In the genomic region with DNA sequence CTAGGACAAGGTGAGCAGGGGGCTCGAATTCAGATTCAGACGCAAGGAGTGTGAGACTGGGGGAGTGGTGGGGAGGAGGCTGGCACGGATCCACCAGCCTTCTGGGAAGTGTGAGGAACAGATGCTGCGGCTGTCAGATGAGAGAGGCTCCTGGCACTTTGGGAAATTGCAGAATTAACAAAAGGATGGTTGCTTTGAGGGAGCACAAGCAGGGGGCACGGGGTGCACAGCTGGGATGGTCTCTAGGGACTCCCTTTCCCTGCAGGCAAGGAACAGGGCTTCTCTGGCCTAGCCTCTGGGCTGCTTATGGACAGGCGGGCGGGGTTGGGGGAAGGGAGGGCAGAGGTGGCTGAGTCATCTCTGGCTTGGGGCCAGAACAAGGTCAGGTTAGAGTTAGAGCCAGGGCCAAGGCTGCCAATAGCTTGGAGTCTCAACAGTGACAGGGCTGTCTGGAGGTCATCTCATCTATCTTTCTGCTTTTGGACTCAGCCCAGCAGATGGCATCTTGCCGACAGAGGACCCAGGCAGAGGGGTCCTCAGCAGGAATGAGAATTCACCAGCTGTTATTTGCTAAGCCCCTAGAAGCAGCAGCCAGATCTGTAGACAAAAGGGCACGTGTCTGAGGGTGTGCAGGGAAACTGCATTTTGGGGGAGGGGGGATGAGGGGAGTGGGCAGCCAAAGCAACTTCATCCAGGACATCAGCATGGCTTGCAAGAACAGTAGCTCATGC, we compare ENCODE assay signal across 8 mouse cellular contexts. TPM values are rescaled to one million over a fixed set of nuclear protein-coding genes. Genes with fewer than 3 reads are reported as not detected.
DNase-seq lines count a peak whose midpoint lies in the region; ATAC-seq and TF ChIP-seq lines count a peak whose summit lies in the region.
"Had no signal": no experiment of that assay in that cellular context is flagged by ENCODE, and none has a peak within 500 bp of the region (broad histone marks: within the 10 kb centered on the region; RNA-seq: fewer than 3 reads in every experiment).

No protein-coding gene starts in this region.

- H3K9ac ChIP-seq in MEL (ENCODE audit: control insufficient read depth, low read depth, low read length, poor library complexity, severe bottlenecking), result no peak overlapping the region
- no peak overlapping the region for H3K9ac ChIP-seq in forebrain, embryonic 13.5 days
- no peak overlapping the region for H3K9ac ChIP-seq in hindbrain, embryonic 11.5 days (ENCODE audit: low read depth, low read length)
- H3K9ac ChIP-seq in limb, embryonic 14.5 days (ENCODE audit: low read depth, low read length, severe bottlenecking), result no peak overlapping the region
- H3K9ac ChIP-seq in neural tube, embryonic 12.5 days, result no peak overlapping the region; the same call in 1 of the 2 replicates

- H3K4me1 ChIP-seq in MEL (ENCODE audit: control insufficient read depth in 1 of 2, insufficient read depth in 2 of 2, low read length in 2 of 2), result peaks cover 0 to 12% of the 10 kb centered on the region in 2 experiments; a peak in 2 of 4 replicates
- peaks cover 56% of the 10 kb centered on the region for H3K4me1 ChIP-seq in forebrain, embryonic 13.5 days
- H3K4me1 ChIP-seq in hindbrain, embryonic 11.5 days (replicated peaks; ENCODE audit: control insufficient read depth, insufficient read depth, low read length), result peaks cover 25% of the 10 kb centered on the region
- peaks cover 8% of the 10 kb centered on the region; the same call in 1 of the 2 replicates for H3K4me1 ChIP-seq in limb, embryonic 14.5 days (ENCODE audit: control insufficient read depth, insufficient read depth, low read length)
- H3K4me1 ChIP-seq in neural tube, embryonic 12.5 days, result peaks cover 50% of the 10 kb centered on the region

- ATAC-seq in forebrain, embryonic 13.5 days, result peak; percentile 74
- peak; percentile 66 for ATAC-seq in hindbrain, embryonic 11.5 days (ENCODE audit: low FRiP score)
- ATAC-seq in limb, embryonic 14.5 days (ENCODE audit: low FRiP score, low read depth), result peak; percentile 67; the same call in 1 of the 2 replicates
- ATAC-seq in neural tube, embryonic 12.5 days (ENCODE audit: low FRiP score, low read depth), result peak; percentile 69

- no peak overlapping the region for H3K27ac ChIP-seq in MEL (ENCODE audit: control insufficient read depth, low read depth, low read length)
- peak overlapping the region; percentile 93 for H3K27ac ChIP-seq in forebrain, embryonic 13.5 days
- H3K27ac ChIP-seq in hindbrain, embryonic 11.5 days (ENCODE audit: low read depth, low read length), result peak overlapping the region; percentile 90
- no peak overlapping the region for H3K27ac ChIP-seq in limb, embryonic 14.5 days (replicated peaks; ENCODE audit: low read depth, low read length)
- peak overlapping the region; percentile 51; the same call in 1 of the 2 replicates for H3K27ac ChIP-seq in neural tube, embryonic 12.5 days

- DNase-seq in MEL (ENCODE audit: low read depth, low spot score), result peak; percentile 17
- DNase-seq in adrenal gland, postnatal 25 days, result peak; percentile 86
- peak; percentile 71 for DNase-seq in hindbrain, embryonic 11.5 days (ENCODE audit: low spot score)
- peak; percentile 37 for DNase-seq in limb, embryonic 14.5 days (ENCODE audit: low spot score)
- DNase-seq in thymus, postnatal 4 days, result no peak

- no peaks in the 10 kb centered on the region for H3K9me3 ChIP-seq in MEL (replicated peaks; ENCODE audit: insufficient read depth, low read length)
- H3K9me3 ChIP-seq in forebrain, embryonic 13.5 days (replicated peaks), result no peaks in the 10 kb centered on the region
- H3K9me3 ChIP-seq in hindbrain, embryonic 11.5 days (ENCODE audit: control insufficient read depth, low read length), result no peaks in the 10 kb centered on the region
- H3K9me3 ChIP-seq in limb, embryonic 14.5 days (ENCODE audit: control insufficient read depth, low read length), result no peaks in the 10 kb centered on the region
- no peaks in the 10 kb centered on the region for H3K9me3 ChIP-seq in neural tube, embryonic 12.5 days

- 20% methylated on average over 8 of the region's 9 CpGs for WGBS in forebrain, embryonic 13.5 days
- 20% methylated on average over 9 of the region's 9 CpGs for WGBS in hindbrain, embryonic 11.5 days
- 24% methylated on average over 9 of the region's 9 CpGs for WGBS in limb, embryonic 14.5 days
- WGBS in neural tube, embryonic 12.5 days, result 23% methylated on average over 9 of the region's 9 CpGs

- TF ChIP-seq POLR2A in MEL (IDR thresholded peaks at IDR 0.05; ENCODE audit: control insufficient read depth in 1 of 2, insufficient read depth in 1 of 2, low read depth in 1 of 2, low read length in 2 of 2, poor library complexity in 1 of 2), result no peak
- no peak for TF ChIP-seq POLR2A in limb, embryonic 14.5 days (IDR thresholded peaks at IDR 0.05; ENCODE audit: borderline replicate concordance, extremely low read depth, insufficient read depth, insufficient read length)

- no peak for TF ChIP-seq CTCF in MEL (IDR thresholded peaks at IDR 0.05 in 2 of 3, conservative IDR thresholded peaks at IDR 0.05 in 1 of 3; ENCODE audit: control insufficient read depth in 1 of 3, insufficient read depth in 1 of 3, low read depth in 2 of 3, low read length in 3 of 3, poor library complexity in 1 of 3, severe bottlenecking in 1 of 3)

- H3K36me3 ChIP-seq in MEL (ENCODE audit: control insufficient read depth in 1 of 2, insufficient read depth in 2 of 2, low read length in 2 of 2), result peaks cover 0 to 4% of the 10 kb centered on the region in 2 experiments; a peak in 2 of 4 replicates
- H3K36me3 ChIP-seq in forebrain, embryonic 13.5 days (ENCODE audit: poor library complexity, severe bottlenecking), result no peaks in the 10 kb centered on the region
- no peaks in the 10 kb centered on the region for H3K36me3 ChIP-seq in hindbrain, embryonic 11.5 days (ENCODE audit: control insufficient read depth, insufficient read depth, low read length)
- no peaks in the 10 kb centered on the region for H3K36me3 ChIP-seq in limb, embryonic 14.5 days (ENCODE audit: control insufficient read depth, insufficient read depth, low read length)
- no peaks in the 10 kb centered on the region for H3K36me3 ChIP-seq in neural tube, embryonic 12.5 days

- no peak overlapping the region for H3K4me3 ChIP-seq in MEL (ENCODE audit: control insufficient read depth in 1 of 2, insufficient read depth in 1 of 2, low read depth in 2 of 2, low read length in 2 of 2)
- H3K4me3 ChIP-seq in forebrain, embryonic 13.5 days, result no peak overlapping the region
- no peak overlapping the region for H3K4me3 ChIP-seq in hindbrain, embryonic 11.5 days (ENCODE audit: low read depth, low read length)
- no peak overlapping the region for H3K4me3 ChIP-seq in limb, embryonic 14.5 days (replicated peaks; ENCODE audit: low read length)
- no peak overlapping the region for H3K4me3 ChIP-seq in neural tube, embryonic 12.5 days

- no peaks in the 10 kb centered on the region for H3K79me2 ChIP-seq in MEL (ENCODE audit: control insufficient read depth, insufficient read depth, low read length, poor library complexity)

- TF ChIP-seq EP300 in MEL (IDR thresholded peaks at IDR 0.05; ENCODE audit: low read depth in 1 of 2, low read length in 2 of 2), result no peak

- no peak for TF ChIP-seq RAD21 in MEL (IDR thresholded peaks at IDR 0.05; ENCODE audit: low read depth, low read length)

- H3K27me3 ChIP-seq in MEL (ENCODE audit: control insufficient read depth in 1 of 2, insufficient read depth in 2 of 2, low read length in 2 of 2), result peaks cover 6 to 10% of the 10 kb centered on the region in 2 experiments
- no peaks in the 10 kb centered on the region for H3K27me3 ChIP-seq in forebrain, embryonic 13.5 days
- H3K27me3 ChIP-seq in hindbrain, embryonic 11.5 days (ENCODE audit: control insufficient read depth, insufficient read depth, low read length), result no peaks in the 10 kb centered on the region
- H3K27me3 ChIP-seq in limb, embryonic 14.5 days (ENCODE audit: control insufficient read depth, insufficient read depth, low read length), result no peaks in the 10 kb centered on the region
- H3K27me3 ChIP-seq in neural tube, embryonic 12.5 days (replicated peaks), result no peaks in the 10 kb centered on the region

- peak overlapping the region; percentile 12; the same call in 1 of the 2 replicates for H3K4me2 ChIP-seq in forebrain, embryonic 13.5 days
- H3K4me2 ChIP-seq in hindbrain, embryonic 11.5 days (replicated peaks; ENCODE audit: low read depth, low read length), result no peak overlapping the region
- no peak overlapping the region for H3K4me2 ChIP-seq in limb, embryonic 14.5 days (replicated peaks; ENCODE audit: low read depth, low read length, severe bottlenecking)
- H3K4me2 ChIP-seq in neural tube, embryonic 12.5 days (replicated peaks), result 0 out of 2 replicates have a peak overlapping the region, but pooled peaks have one; percentile 14

TF ChIP-seq in MEL, 35 proteins besides CTCF, POLR2A, EP300 and RAD21 (continues in another document):
- TF ChIP-seq UBTF (IDR thresholded peaks at IDR 0.05; ENCODE audit: borderline replicate concordance, insufficient read depth, low read depth, low read length) (no peak), MAFK (IDR thresholded peaks at IDR 0.05; ENCODE audit: borderline replicate concordance, low read depth, low read length) (no peak), RCOR1 (IDR thresholded peaks at IDR 0.05; ENCODE audit: low read depth, low read length) (no peak), ZKSCAN1 (IDR thresholded peaks at IDR 0.05; ENCODE audit: low read depth, low read length) (no peak), MAX (IDR thresholded peaks at IDR 0.05; ENCODE audit: low read length) (no peak), E2F4 (IDR thresholded peaks at IDR 0.05; ENCODE audit: borderline replicate concordance, low read depth, low read length) (no peak)

RNA-seq across cellular contexts. Expression of a gene that starts 15.0 kb away (rescaled TPM):
- not detected in 2 replicates for total RNA-seq in MEL (2012; rRNA removed)
- not detected for polyA plus RNA-seq in MEL (2012; ENCODE audit: insufficient read depth in 1 of 2, insufficient read length in 2 of 2, low read depth in 1 of 2, low replicate concordance in 2 of 2, missing spikeins in 1 of 2)
- total RNA-seq in adrenal gland, postnatal 25 days (2021), result not detected in 2 replicates
- polyA plus RNA-seq in forebrain, embryonic 13.5 days (2015; fragmentation: Nextera tagmentation; extraction: Ambion mirVana), result 53.6 and 68.9 TPM in 2 replicates
- polyA plus RNA-seq in hindbrain, embryonic 11.5 days (2014; fragmentation: Nextera tagmentation; extraction: Ambion mirVana), result 45.9 and 68.9 TPM in 2 replicates
- polyA plus RNA-seq in limb, embryonic 14.5 days (2012; rRNA removed), result 1.1 TPM in 2 replicates
- 0.84 and 1.2 TPM in 2 replicates for polyA plus RNA-seq in limb, embryonic 14.5 days (2014; fragmentation: Nextera tagmentation; extraction: Ambion mirVana)
- 82.3 and 104 TPM in 2 replicates for polyA plus RNA-seq in neural tube, embryonic 12.5 days (2016; fragmentation: Nextera tagmentation; extraction: Ambion mirVana)
- total RNA-seq: common myeloid progenitor, adult 5-6 weeks had no signal

RNA-seq across cellular contexts. Expression of a gene that starts 52.0 kb away (rescaled TPM):
- 2.6 and 2.9 TPM in 2 replicates for total RNA-seq in MEL (2012; rRNA removed)
- polyA plus RNA-seq in MEL (2012; ENCODE audit: insufficient read depth in 1 of 2, insufficient read length in 2 of 2, low read depth in 1 of 2, low replicate concordance in 2 of 2, missing spikeins in 1 of 2), result 1 to 10 TPM in 1 of 2 experiments, not detected in 1; 5.4 TPM
- 3.9 and 5.3 TPM in 2 replicates for total RNA-seq in adrenal gland, postnatal 25 days (2021)
- 0.92 and 1.4 TPM in 2 replicates for polyA plus RNA-seq in forebrain, embryonic 13.5 days (2015; fragmentation: Nextera tagmentation; extraction: Ambion mirVana)
- polyA plus RNA-seq in hindbrain, embryonic 11.5 days (2014; fragmentation: Nextera tagmentation; extraction: Ambion mirVana), result 1.3 TPM in 2 replicates
- 3.1 and 3.5 TPM in 2 replicates for polyA plus RNA-seq in limb, embryonic 14.5 days (2012; rRNA removed)
- polyA plus RNA-seq in limb, embryonic 14.5 days (2014; fragmentation: Nextera tagmentation; extraction: Ambion mirVana), result 1.8 and 2.1 TPM in 2 replicates
- polyA plus RNA-seq in neural tube, embryonic 12.5 days (2016; fragmentation: Nextera tagmentation; extraction: Ambion mirVana), result 1.2 TPM in 2 replicates

Comparison
In these comparisons a context has a peak if more than half of its experiments do, and no peak if none do; other contexts are left out.
1. H3K27ac ChIP-seq: peak in forebrain, embryonic 13.5 days (single experiment), hindbrain, embryonic 11.5 days (single experiment) and neural tube, embryonic 12.5 days (single experiment); none in MEL (single experiment) and limb, embryonic 14.5 days (single experiment).
2. H3K4me2 ChIP-seq: peak in forebrain, embryonic 13.5 days (single experiment) and neural tube, embryonic 12.5 days (single experiment); none in hindbrain, embryonic 11.5 days (single experiment) and limb, embryonic 14.5 days (single experiment).
3. RNA of a gene that starts 15.0 kb away (polyA plus RNA-seq): 82.3 to 104 TPM in neural tube, embryonic 12.5 days, 53.6 to 68.9 TPM in forebrain, embryonic 13.5 days and 45.9 to 68.9 TPM in hindbrain, embryonic 11.5 days; 0.84 to 1.2 TPM in limb, embryonic 14.5 days and not detected in MEL; every median in the first group is over 10 times any median in the second.
4. Peak in every context shown above with its lines, with median percentiles within 50 percentile points of each other: ATAC-seq.